Mouse (Mus musculus): ENCODE results near the gene Hoxa1.

The Hoxa1 gene

DNA sequence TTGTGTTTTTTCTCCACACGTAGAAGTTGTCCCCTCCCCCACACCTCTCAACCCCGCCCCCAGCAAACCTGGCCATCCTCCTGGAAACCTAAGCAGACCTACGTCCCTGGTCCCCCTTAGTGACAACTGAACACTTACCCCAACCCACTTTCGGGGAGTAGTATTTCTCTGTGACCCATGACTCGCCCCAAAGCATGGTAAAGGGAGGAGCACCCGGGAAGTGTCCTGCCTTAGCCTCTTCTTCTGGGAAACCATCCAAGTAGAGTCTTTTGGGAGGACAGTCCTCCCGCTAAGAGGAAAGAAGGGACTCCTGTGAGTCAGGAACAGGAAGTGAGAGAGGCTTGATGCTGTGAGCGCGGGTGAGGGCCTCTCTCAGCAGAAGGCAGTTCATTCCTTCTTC lies 1.9 kb upstream of the Hoxa1 start:
- no peak for DNase-seq (ENCODE audit: low read depth, low spot score)

- DNase-seq (ENCODE audit: low read depth, low spot score), result no peak
These were observed 1.1 kb upstream of the Hoxa1 start for GRCm38 (mm10) chr6:52159164-52159761.

DNA sequence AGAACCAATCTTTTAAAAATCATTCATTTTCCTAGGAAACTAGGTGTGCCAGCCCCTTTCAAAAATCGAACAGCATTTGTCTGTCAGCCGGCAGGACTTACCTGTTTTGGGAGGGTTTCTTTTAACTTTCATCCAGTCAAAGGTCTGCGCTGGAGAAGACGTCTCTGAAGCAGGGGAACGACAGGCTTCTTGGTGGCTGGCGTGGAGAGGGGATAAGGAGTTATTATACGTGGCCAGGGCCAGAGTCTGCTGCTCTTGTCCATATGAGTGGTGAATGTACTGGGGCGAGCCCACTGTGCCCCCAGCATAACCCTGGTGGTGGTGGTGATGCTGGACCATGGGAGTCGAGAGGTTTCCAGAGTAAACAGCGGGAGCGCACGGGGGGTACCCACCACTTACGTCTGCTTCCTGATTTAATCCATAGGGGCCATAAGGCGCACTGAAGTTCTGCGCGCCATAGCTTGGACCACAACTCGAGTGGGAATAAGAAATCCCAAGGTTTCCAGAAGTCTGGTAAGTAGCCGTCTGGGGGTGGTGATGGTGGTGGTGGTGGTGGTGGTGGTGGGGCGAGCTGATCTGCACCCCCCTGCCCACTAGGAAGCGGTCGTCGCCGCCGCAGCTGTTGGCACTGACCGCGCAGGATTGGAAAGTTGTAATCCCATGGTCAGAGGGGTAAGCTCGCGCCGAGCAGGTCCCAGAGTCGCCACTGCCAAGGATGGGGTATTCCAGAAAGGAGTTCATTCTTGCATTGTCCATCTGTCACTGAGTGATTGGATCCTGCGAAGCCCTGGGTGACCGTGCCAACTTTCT lies 446 bp downstream of the Hoxa1 start:
- no peak for DNase-seq (ENCODE audit: low read depth, low spot score)

- no peak for DNase-seq (ENCODE audit: low read depth, low spot score)
These were observed 1.4 kb downstream of the Hoxa1 start for GRCm38 (mm10) chr6:52156551-52157200.

DNA sequence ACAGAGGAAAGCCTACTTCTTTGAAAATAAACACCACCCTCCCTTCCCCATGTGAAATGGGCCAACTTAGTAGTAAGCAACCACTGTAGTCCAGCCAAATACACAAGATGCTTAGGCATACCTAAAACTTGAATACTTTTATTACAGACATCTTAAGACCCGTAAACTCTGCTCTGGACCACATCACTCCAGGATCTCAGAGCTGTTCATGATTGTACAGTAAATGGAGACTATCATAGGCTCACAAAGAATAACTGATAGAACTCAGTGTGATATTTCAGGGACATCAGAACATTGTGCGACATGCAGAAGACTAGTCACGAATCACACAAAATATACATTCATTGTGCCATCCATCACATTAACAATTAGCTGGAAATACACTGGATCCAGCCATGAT lies 2.6 kb downstream of the Hoxa1 start:
- DNase-seq (ENCODE audit: low read depth, low spot score), result no peak

GRCm38 (mm10) chr6:52154044-52154443 lies 4.1 kb downstream of the Hoxa1 start:
- no peak for DNase-seq (ENCODE audit: low read depth, low spot score)

- DNase-seq (ENCODE audit: low read depth, low spot score), result peak; percentile 63
These were observed 4.8 kb downstream of the Hoxa1 start for GRCm38 (mm10) chr6:52153270-52153669.

DNA sequence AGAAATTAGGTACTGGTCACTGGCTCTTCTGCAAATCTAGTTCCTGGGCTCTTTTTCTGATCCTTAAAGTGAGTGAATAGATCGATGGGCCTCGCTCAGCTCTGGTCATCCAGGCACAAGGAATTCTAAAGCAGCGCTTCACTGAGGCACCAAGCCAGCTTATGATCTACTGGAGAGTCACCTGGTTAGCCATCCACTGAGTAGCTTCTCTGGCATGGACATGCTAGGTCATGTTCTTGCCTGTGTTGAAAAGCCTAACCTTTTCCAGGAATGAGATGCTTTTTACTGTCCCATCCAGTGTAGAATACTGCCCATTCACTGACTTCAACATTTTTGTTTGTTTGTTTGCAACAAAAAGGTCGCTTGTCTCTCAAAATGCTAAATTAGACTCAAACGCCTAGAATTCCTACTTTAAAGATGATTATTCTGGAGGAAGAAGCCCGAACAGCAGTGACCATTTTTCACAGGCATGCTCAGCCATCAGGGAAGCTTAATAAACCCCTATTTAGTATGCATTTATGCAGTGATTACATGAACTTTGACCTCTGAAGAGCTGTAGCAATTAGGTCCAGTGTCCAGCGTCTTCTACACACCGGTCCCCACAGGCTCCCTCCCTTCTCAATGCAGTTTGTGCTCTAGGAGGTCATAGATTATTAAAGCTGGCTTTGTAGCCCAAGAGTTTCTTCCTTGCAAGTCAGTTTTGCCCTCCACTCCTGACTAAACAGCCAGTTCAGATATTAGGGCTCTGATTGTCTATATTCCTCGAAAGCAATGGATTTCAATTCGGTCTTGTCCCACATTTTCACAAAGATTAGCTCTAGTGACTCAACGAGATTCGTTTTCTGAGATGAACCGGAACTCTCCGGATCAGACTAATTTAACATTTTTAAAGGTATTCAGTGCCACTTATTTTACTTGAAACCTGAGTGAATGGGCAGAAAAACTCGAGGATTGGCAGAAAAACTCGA lies 5.6 kb downstream of the Hoxa1 start:
- no peak for DNase-seq (ENCODE audit: low read depth, low spot score)

- DNase-seq (ENCODE audit: low read depth, low spot score), result no peak
These were observed 6.5 kb downstream of the Hoxa1 start for GRCm38 (mm10) chr6:52151571-52151970.

DNA sequence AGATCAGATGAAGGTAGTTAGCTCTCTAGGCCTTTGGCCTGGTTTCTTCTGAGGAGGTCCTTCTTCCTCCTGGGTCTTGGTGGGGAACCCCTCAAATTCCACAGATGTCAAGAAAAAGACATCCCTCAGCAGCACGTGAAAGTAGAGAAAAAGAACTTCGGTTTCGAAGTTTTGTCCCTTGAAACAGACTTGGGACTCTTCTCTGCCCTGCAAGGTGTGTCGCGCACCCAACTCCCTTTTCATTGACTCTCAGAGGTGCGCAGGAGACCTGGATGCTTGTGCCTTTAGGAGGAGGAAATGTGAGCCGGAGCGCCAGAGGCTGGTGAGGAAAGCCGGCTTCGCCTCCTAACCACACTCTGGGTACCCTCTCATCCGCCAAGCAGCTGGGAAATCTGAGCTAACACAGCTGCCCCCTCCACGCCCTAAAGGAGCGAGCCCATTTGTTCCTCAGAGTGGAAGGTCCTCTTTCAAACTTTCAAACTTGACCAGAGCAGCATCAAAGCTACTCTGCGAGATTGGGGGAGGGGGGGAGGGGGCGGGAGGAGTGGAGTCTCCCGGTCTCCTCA lies 7.6 kb downstream of the Hoxa1 start:
- no peak for DNase-seq (ENCODE audit: low read depth, low spot score)

GRCm38 (mm10) chr6:52139115-52139514 lies 19.0 kb downstream of the Hoxa1 start:
- no peak for DNase-seq (ENCODE audit: low read depth, low spot score)

DNA sequence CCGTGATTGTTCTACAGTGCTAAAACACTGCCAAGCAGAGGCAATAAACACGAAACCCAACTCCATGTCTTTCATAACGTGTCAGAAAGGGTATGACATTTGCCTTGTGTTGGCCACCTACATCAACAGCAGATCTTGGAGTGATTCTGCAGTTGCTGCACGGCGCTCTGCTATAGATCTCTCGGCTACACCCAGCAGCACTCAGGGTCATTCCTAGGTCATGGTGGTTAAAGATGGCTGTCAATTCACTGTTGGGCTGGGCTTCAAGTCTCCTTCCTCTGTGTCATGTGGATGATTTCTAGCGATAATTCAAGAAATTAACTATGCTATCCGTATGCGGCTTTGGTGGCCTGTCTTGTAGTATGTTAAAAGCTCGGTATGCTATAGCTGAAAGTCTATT lies 19.5 kb downstream of the Hoxa1 start:
- peak; percentile 68 for DNase-seq (ENCODE audit: low read depth, low spot score)

GRCm38 (mm10) chr6:52137841-52138535 lies 20.1 kb downstream of the Hoxa1 start:
- peak; percentile 72 for DNase-seq (ENCODE audit: low read depth, low spot score)

- no peak for DNase-seq (ENCODE audit: low read depth, low spot score)
These were observed 34.4 kb downstream of the Hoxa1 start for GRCm38 (mm10) chr6:52123673-52124072.

DNA sequence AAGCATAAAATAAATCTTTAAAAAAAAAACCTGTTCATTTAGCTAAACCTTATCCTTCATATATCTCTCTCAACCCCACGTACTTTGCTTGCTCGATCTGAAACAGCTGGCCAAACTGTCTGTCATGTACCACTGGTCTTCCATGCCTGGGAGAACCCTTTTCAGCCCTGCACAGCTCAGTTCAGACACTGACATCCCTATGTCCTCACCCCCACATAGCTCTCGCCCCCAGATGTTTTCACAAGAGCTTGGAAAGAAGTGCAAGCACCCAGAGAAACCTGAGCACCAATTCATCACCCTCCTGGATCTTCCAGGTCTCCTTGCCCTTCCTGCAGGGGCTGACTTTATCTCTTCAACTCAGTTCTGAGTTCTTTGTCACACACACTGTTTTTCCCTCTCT lies 36.9 kb downstream of the Hoxa1 start:
- no peak for DNase-seq (ENCODE audit: low read depth, low spot score)

- DNase-seq (ENCODE audit: low read depth, low spot score), result no peak
These were observed 39.0 kb downstream of the Hoxa1 start for GRCm38 (mm10) chr6:52118903-52119635.

GRCm38 (mm10) chr6:52115899-52116298 lies 42.2 kb downstream of the Hoxa1 start:
- peak; percentile 68 for DNase-seq (ENCODE audit: low read depth, low spot score)

DNA sequence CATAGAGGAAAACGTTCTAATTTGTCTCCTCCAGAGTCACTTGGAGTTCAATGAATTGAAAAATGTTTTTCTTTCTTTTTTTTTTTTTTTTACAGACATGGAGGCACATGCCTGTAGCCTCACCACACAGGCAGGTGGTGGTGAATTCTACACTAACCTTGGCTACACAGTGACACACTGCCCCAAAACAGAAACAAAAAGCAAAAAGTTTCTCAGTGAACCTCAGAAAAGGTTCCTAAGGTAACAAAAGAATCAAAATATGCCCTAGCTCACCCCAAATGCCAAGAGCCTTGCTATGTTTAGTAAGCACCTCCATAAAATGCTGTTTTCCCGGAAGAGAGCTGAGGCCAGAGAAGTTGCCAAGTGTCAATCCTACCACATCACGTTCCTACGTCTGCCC lies 46.3 kb downstream of the Hoxa1 start:
- DNase-seq (ENCODE audit: low read depth, low spot score), result no peak

DNA sequence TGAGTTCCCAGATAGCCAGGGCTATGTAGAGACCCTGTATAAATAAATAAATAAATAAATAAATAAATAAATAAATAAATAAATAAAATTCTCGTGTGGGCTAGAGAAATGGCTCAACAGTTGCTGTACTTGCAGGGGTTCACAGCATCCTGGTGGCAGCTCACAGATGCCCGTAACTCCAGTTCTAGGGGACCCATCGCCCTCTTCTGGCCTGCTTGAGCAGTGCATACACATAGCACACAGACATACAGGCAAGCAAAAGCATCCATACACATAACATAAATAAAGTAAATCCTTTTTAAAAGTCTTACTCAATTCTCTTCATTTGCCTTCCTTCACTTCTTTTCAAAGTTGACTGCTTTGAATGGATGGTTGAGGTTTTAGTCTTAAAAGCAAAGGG lies 50.7 kb downstream of the Hoxa1 start:
- peak; percentile 83 for DNase-seq (ENCODE audit: low read depth, low spot score)

DNA sequence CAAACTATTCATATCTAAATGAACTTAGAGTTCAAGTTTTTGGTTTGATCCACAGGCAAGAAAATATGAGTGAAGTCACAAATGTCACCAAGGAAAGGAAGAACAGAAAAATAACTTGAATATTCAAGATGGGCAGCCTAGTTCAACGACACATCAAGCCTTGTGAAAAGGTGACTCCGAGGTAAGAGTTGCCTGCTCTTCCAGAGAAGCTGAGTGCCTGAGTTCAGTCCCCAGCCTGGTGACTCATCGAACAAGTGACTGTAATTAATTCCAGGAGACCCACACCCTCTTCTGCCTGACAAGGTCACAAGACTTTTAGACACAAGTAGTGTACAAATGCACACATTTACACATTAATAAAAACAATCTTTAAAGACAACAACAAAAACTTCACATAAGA lies 51.4 kb downstream of the Hoxa1 start:
- peak; percentile 80 for DNase-seq (ENCODE audit: low read depth, low spot score)
